Mouse (Mus musculus) kidney, adult 11 months (tissue): ENCODE results near the gene Strn3.

Experiments
- DNase-seq: peaks from one replicate; pipeline ENCODE4 v3.0.0; 2022

Strn3 gene

GRCm38 (mm10) chr12:51691845-51692632 lies at the start of gene Strn3:
Strn3 (minus strand) TSS chr12:51691897.
- peak; percentile 97 for DNase-seq

GRCm38 (mm10) chr12:51736807-51737206 lies 45.1 kb upstream of the Strn3 start:
- DNase-seq, result no peak

GRCm38 (mm10) chr12:51736381-51736780 lies 44.7 kb upstream of the Strn3 start:
- DNase-seq, result no peak

- DNase-seq, result no peak
Measured at GRCm38 (mm10) chr12:51735840-51736271, 44.2 kb upstream of the Strn3 start.

GRCm38 (mm10) chr12:51734605-51735211 lies 43.0 kb upstream of the Strn3 start:
- no peak for DNase-seq

GRCm38 (mm10) chr12:51729827-51730226 lies 38.1 kb upstream of the Strn3 start:
- no peak for DNase-seq

- DNase-seq, result peak; percentile 50
Measured at GRCm38 (mm10) chr12:51729058-51729457, 37.4 kb upstream of the Strn3 start.

- no peak for DNase-seq
Measured at GRCm38 (mm10) chr12:51721836-51722235, 30.1 kb upstream of the Strn3 start.

- no peak for DNase-seq
Measured at GRCm38 (mm10) chr12:51718617-51719016, 26.9 kb upstream of the Strn3 start.

GRCm38 (mm10) chr12:51712685-51713084 lies 21.0 kb upstream of the Strn3 start:
- peak; percentile 60 for DNase-seq

GRCm38 (mm10) chr12:51710154-51710553 lies 18.5 kb upstream of the Strn3 start:
- no peak for DNase-seq

- no peak for DNase-seq
Measured at GRCm38 (mm10) chr12:51709741-51710140, 18.0 kb upstream of the Strn3 start.

GRCm38 (mm10) chr12:51708941-51709686 lies 17.4 kb upstream of the Strn3 start:
- no peak for DNase-seq

GRCm38 (mm10) chr12:51706673-51707235 lies 15.1 kb upstream of the Strn3 start:
- peak; percentile 74 for DNase-seq

- DNase-seq, result no peak
Measured at GRCm38 (mm10) chr12:51705778-51706177, 14.1 kb upstream of the Strn3 start.

GRCm38 (mm10) chr12:51704572-51704971 lies 12.9 kb upstream of the Strn3 start:
- DNase-seq, result no peak

GRCm38 (mm10) chr12:51703859-51704258 lies 12.2 kb upstream of the Strn3 start:
- DNase-seq, result no peak

GRCm38 (mm10) chr12:51701723-51702122 lies 10.0 kb upstream of the Strn3 start:
- no peak for DNase-seq

GRCm38 (mm10) chr12:51699623-51700393 lies 8.1 kb upstream of the Strn3 start:
- no peak for DNase-seq

GRCm38 (mm10) chr12:51696157-51696556 lies 4.5 kb upstream of the Strn3 start:
- DNase-seq, result no peak

- no peak for DNase-seq
Measured at GRCm38 (mm10) chr12:51694966-51695365, 3.3 kb upstream of the Strn3 start.

- DNase-seq, result no peak
Measured at GRCm38 (mm10) chr12:51694096-51694495, 2.4 kb upstream of the Strn3 start.

GRCm38 (mm10) chr12:51693419-51693818 lies 1.7 kb upstream of the Strn3 start:
- DNase-seq, result no peak
